Mouse (Mus musculus) B cell, adult 67 days (primary cell): ENCODE measurements around the gene Olfr310. TPM values are rescaled to one million over a fixed set of nuclear protein-coding genes. Genes with fewer than 3 reads are reported as not detected.

Source experiments
- total RNA-seq, 2 experiments: library from RNA; stranded (reverse); gene quantifications; 4 replicates each; pipeline ENCODE4 v1.2.4; 2023

The Olfr310 gene
- total RNA-seq, result not detected

DNA sequence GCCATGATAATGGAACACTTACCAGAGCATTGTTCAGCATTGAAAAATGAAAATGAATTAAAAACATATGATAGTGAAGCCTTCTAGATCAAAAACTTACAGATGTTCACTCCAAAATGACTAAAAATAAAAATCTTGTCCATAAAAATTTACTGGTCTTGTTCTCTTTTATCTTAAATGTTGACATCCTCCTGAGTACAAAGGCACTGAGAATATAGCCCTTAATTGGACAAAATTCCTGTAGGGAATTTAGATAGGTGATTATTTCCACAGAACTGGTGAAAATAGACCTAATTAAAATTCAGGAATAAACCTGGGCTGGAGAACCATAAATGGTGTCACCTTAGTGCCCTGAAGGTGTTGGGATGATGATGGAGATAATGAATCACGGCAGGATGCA is at the start of gene Olfr310:
Gene Olfr310, minus strand, starts transcription at position 101 of the 400 bp plus-strand sequence.

DNA sequence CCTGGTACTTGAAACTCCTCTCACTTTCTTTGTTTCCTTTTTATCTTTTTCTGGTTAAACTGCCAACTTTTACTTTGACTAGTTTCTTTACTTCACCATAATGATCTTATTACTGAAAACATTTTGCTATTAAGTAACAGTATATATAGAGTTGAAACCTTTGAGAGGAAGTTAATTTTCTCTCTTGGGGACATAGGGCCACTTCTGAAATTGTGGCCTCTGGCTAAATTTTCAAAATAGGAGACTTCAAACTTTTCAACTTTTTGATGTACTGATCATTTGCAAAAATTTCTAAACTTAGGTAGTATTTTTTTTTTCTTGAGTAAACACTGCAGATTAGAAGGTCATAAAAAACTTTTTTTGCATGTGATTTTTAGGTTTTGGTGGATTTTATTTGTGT is 48.6 kb upstream of the Olfr310 start, which contains the start of gene Olfr308:
Gene Olfr308, minus strand, starts transcription at position 101 of the 400 bp plus-strand sequence.

DNA sequence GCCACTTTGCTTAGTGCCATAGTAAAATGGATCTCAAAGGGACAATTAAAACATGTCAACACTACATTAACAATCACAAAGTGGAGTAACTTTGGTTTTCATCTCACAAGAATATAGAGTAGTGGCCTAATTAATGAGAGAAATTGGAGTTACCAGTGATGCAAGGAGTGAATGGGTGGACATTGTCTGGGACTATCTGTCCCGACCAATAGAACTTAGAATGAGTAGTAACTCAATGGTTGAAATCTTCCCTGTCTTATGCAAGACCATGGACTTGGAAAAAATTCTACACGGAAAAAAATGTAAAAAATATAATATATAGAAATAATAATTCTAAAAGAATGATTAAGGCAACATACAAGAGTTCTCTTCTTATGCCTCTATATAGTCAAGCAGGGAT is 36.6 kb upstream of the Olfr310 start, which contains the start of gene Olfr309:
Gene Olfr309, minus strand, starts transcription at position 101 of the 400 bp plus-strand sequence.

DNA sequence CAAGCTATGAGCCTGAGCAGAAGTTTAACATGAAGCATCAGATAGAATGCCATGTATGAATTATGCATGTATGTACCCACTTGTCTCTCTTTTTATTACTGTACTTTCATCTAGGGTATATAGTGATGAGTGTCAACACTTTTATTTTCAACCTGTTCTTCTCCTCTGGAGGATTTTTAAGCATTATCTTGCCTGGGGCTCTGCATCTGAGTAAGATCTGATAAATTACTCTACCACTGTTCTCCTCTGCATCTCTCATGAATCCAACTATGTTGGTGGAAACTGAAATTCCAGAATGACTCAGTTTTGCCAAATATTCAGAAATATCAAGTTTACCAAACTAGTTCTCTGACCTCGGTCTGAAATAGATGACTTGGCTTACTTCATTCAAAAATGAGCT is 30.8 kb downstream of the Olfr310 start, which contains the start of gene Vmn2r76:
Gene Vmn2r76, minus strand, starts transcription at position 101 of the 400 bp plus-strand sequence.

Other genes starting within 250 kb of the Olfr310 start
- not detected for gene Vmn2r75, start 105.4 kb downstream of the Olfr310 start, total RNA-seq
- gene Vmn2r76, start 30.9 kb downstream of the Olfr310 start, total RNA-seq, result not detected
- gene Olfr309, start 36.5 kb upstream of the Olfr310 start, total RNA-seq, result not detected
- gene Olfr308, start 48.5 kb upstream of the Olfr310 start, total RNA-seq, result not detected
- gene Olfr307, start 60.4 kb upstream of the Olfr310 start, total RNA-seq, result not detected
- not detected for gene Olfr305, start 89.8 kb upstream of the Olfr310 start, total RNA-seq
- not detected for gene Olfr304, start 109.5 kb upstream of the Olfr310 start, total RNA-seq
- not detected for gene Olfr303, start 120.6 kb upstream of the Olfr310 start, total RNA-seq
- gene Olfr301, start 126.7 kb upstream of the Olfr310 start, total RNA-seq, result not detected
- not detected for gene Olfr299, start 182.7 kb upstream of the Olfr310 start, total RNA-seq
- not detected for gene Olfr298, start 215.3 kb upstream of the Olfr310 start, total RNA-seq
- not detected for gene Olfr297, start 242.8 kb upstream of the Olfr310 start, total RNA-seq